Mouse (Mus musculus) lung, embryonic 14.5 days (tissue): Measurements from ENCODE around the gene Nsg1. TPM values are rescaled to one million over a fixed set of nuclear protein-coding genes. Genes with fewer than 3 reads are reported as not detected.
A peak's percentile ranks its signal among the peaks of the same experiment; 100 is the strongest.

Experiments
- ATAC-seq: fragments of 200-750 bp; cut with Nextera tagmentation; 2 replicates; pipeline ENCODE4 v1.8.0; 2017; ENCODE audit warnings: mild to moderate bottlenecking, moderate TSS enrichment, moderate library complexity; ENCODE audit not compliant: insufficient read depth
- DNase-seq: peaks from one replicate; pipeline ENCODE4 v3.0.0-alpha.2; 2015
- H3K27ac ChIP-seq: fragments of 300-500 bp; sonication (generic); 2 replicates; pipeline ENCODE4 v1.5.1; 2014; ENCODE audit warnings: low read depth, mild to moderate bottlenecking, moderate library complexity
- H3K27me3 ChIP-seq: fragments of 300-500 bp; sonication (generic); 2 replicates; pipeline ENCODE4 v1.6.1; 2014; ENCODE audit warnings: low read length, control low read depth; ENCODE audit not compliant: insufficient read depth
- H3K36me3 ChIP-seq: fragments of 300-500 bp; sonication (generic); 2 replicates; pipeline ENCODE4 v1.6.1; 2014; ENCODE audit warnings: control low read depth; ENCODE audit not compliant: insufficient read depth
- H3K4me1 ChIP-seq: fragments of 300-500 bp; sonication (generic); 2 replicates; pipeline ENCODE4 v1.6.1; 2014; ENCODE audit warnings: antibody characterized with exemption, control low read depth; ENCODE audit not compliant: insufficient read depth
- H3K4me2 ChIP-seq: fragments of 300-500 bp; sonication (generic); 2 replicates; pipeline ENCODE4 v1.6.1; 2014; ENCODE audit warnings: mild to moderate bottlenecking
- H3K4me3 ChIP-seq: fragments of 300-500 bp; sonication (generic); 2 replicates; pipeline ENCODE4 v1.5.1; 2014; ENCODE audit warnings: low read depth, low read length
- H3K9ac ChIP-seq: fragments of 300-500 bp; sonication (generic); 2 replicates; pipeline ENCODE4 v1.6.1; 2014
- H3K9me3 ChIP-seq: fragments of 300-500 bp; sonication (generic); 2 replicates; pipeline ENCODE4 v1.6.1; 2016; ENCODE audit warnings: low read depth, low read length, control low read depth
- CTCF ChIP-seq: IDR thresholded peaks from 2 replicates; pipeline ENCODE4 v1.5.1; 2016; ENCODE audit warnings: antibody characterized with exemption, low read depth
- WGBS: fragments of 180-500 bp; shearing (Covaris S2); extraction: QIAGEN DNeasy Blood & Tissue Kit; methylation state at CpG from one replicate; pipeline ENCODE4 v1.1.7; 2014; 5-methylcytosine and 5-hydroxymethylcytosine counted together
- polyA plus RNA-seq: library from polyadenylated mRNA; unstranded; fragments of >200 nt; fragmentation: Nextera tagmentation; extraction: Ambion mirVana; gene quantifications from 2 replicates; pipeline ENCODE4 v1.2.1, GENCODE M21; 2014

Gene Nsg1
- 18.2 and 23.6 TPM in 2 replicates for polyA plus RNA-seq

DNA sequence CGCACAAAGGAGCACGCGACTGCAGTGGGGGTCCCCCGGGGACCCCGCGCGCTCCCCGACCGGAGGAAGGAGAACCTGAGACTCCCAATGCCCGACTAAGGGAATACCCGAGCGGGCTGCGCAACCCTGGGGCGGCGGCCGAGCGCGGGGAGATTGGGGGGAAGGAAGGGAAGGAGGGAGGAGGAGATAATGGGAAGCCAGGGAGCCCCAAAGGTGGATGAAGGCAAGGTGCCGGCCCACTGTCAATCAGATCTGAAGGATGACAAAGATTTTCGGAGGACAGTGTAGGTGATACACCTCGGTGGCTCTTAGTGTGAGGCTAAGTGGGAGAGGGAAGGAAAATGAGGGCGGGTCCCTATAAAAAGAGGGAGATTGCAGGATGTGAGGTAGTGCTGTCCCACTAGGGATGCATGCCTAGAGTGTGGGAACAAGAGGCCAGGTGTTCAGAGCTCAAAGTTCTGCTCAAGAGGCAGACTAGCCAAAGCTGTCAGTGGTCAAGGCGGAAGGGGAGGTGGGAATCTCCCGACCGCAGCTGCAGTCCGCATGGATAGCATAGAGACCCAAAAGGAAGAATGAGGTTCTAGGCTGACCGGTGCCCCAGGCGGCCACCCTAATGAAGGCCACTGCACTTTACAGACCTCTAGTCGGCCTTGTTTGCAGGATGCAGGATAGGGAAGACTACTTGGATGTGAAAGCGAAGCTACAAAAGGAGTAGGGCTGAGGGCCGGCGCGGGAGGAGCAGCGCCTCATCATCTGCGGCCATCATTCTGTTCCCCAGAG is at the start of gene Nsg1:
TSS of gene Nsg1 (minus strand) at position 274 of the 780 bp plus-strand sequence.
- no peak for TF ChIP-seq CTCF
- H3K27ac ChIP-seq, result no peak within 1 kb of the TSS
- ATAC-seq (peak; percentile 39), DNase-seq (peak; percentile 24)
- peak within 1 kb of the TSS; percentile 73 for H3K9ac ChIP-seq
- peaks cover 16% of the 10 kb centered on the region for H3K27me3 ChIP-seq
- WGBS, result 8% methylated on average over 35 of the region's 35 CpGs
- no peaks in the 10 kb centered on the region for H3K4me1 ChIP-seq
- H3K4me3 ChIP-seq, result peak within 1 kb of the TSS; percentile 71
- H3K36me3 ChIP-seq, result peaks cover 9% of the 10 kb centered on the region; the same call in 1 of the 2 replicates
- H3K9me3 ChIP-seq, result no peaks in the 10 kb centered on the region
- H3K4me2 ChIP-seq, result peak within 1 kb of the TSS; percentile 78

DNA sequence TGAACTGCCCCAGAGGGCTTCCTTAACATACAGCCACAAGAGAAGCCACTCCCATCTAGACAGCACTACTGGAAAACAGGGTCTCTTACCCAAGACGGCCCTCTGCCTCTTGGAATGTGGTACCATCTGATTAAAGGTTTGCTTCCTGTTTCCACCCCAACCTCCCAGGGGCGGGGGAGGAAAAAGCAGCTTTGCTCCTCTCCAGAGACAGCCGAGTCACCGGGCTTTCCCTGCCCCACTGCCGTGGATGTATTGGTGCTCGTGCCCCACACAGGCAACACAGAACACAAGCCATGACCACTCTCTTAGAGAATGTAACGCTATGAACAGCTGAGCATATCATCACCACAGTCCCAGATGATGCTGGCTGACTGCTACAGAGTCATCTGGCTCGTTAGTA is 49.3 kb upstream of the Nsg1 start:
- no peaks in the 10 kb centered on the region for H3K4me1 ChIP-seq
- 65% methylated on average over 8 of the region's 8 CpGs for WGBS
- no peak overlapping the region for H3K4me3 ChIP-seq
- no peak overlapping the region for H3K27ac ChIP-seq
- no peak for DNase-seq
- H3K4me2 ChIP-seq, result no peak overlapping the region
- no peak overlapping the region for H3K9ac ChIP-seq
- no peaks in the 10 kb centered on the region for H3K27me3 ChIP-seq
- no peak for TF ChIP-seq CTCF
- peaks cover 58% of the 10 kb centered on the region for H3K36me3 ChIP-seq
- ATAC-seq, result no peak
- no peaks in the 10 kb centered on the region for H3K9me3 ChIP-seq

GRCm38 (mm10) chr5:38205303-38205726 is 45.6 kb upstream of the Nsg1 start:
- DNase-seq, result no peak
- H3K9ac ChIP-seq, result no peak overlapping the region
- peaks cover 57% of the 10 kb centered on the region for H3K36me3 ChIP-seq
- H3K27me3 ChIP-seq, result no peaks in the 10 kb centered on the region
- no peak overlapping the region for H3K27ac ChIP-seq
- no peak for ATAC-seq
- 84% methylated on average over 7 of the region's 7 CpGs for WGBS
- H3K4me2 ChIP-seq, result no peak overlapping the region
- H3K9me3 ChIP-seq, result no peaks in the 10 kb centered on the region
- H3K4me3 ChIP-seq, result no peak overlapping the region
- TF ChIP-seq CTCF, result no peak
- no peaks in the 10 kb centered on the region for H3K4me1 ChIP-seq

GRCm38 (mm10) chr5:38199686-38200085 is 40.0 kb upstream of the Nsg1 start:
- 89% methylated on average over 2 of the region's 2 CpGs for WGBS
- Histone ChIP-seq H3K27ac (no peak overlapping the region), H3K9ac (no peak overlapping the region), H3K27me3 (no peaks in the 10 kb centered on the region), H3K4me1 (no peaks in the 10 kb centered on the region), H3K4me3 (no peak overlapping the region), H3K36me3 (peaks cover 50% of the 10 kb centered on the region), H3K4me2 (no peak overlapping the region), H3K9me3 (no peaks in the 10 kb centered on the region)
- no peak for DNase-seq
- no peak for TF ChIP-seq CTCF
- no peak for ATAC-seq

DNA sequence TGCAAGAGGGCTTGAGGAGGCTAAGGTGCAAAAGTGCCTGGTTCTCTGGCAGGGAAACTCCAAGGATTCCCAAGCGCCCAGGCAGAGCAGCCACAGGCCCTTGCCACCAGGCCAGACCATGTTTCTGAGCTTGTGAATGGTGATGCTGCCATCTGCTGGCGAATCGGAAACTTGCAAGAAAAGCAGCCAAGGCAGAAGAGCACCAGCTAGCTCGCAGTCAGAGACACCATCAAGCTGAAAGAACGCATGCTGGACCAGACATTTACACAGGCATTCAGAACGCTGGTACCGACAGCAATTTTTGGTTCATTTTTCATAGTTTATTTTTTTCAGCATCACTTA is 37.7 kb upstream of the Nsg1 start:
- H3K36me3 ChIP-seq, result peaks cover 30% of the 10 kb centered on the region
- H3K4me2 ChIP-seq, result no peak overlapping the region
- no peak overlapping the region for H3K9ac ChIP-seq
- DNase-seq, result peak; percentile 93
- no peak overlapping the region for H3K4me3 ChIP-seq
- ATAC-seq, result peak; percentile 74; the same call in 1 of the 2 replicates
- WGBS, result 15% methylated on average over 7 of the region's 7 CpGs
- peak; percentile 93 for TF ChIP-seq CTCF
- no peak overlapping the region for H3K27ac ChIP-seq
- no peaks in the 10 kb centered on the region for H3K9me3 ChIP-seq
- no peaks in the 10 kb centered on the region for H3K27me3 ChIP-seq
- H3K4me1 ChIP-seq, result no peaks in the 10 kb centered on the region

- no peak for TF ChIP-seq CTCF
- peak; percentile 7; the same call in 1 of the 2 replicates for ATAC-seq
- 72% methylated on average over 5 of the region's 5 CpGs for WGBS
Observed at GRCm38 (mm10) chr5:38196821-38197481, 37.2 kb upstream of the Nsg1 start.

GRCm38 (mm10) chr5:38195941-38196340 is 36.2 kb upstream of the Nsg1 start:
- H3K4me3 ChIP-seq, result no peak overlapping the region
- ATAC-seq (no peak), DNase-seq (no peak)
- no peak overlapping the region for H3K4me2 ChIP-seq
- no peaks in the 10 kb centered on the region for H3K4me1 ChIP-seq
- no peak overlapping the region for H3K27ac ChIP-seq
- no peak overlapping the region for H3K9ac ChIP-seq
- peaks cover 15% of the 10 kb centered on the region for H3K36me3 ChIP-seq
- no peaks in the 10 kb centered on the region for H3K9me3 ChIP-seq
- no peaks in the 10 kb centered on the region for H3K27me3 ChIP-seq
- TF ChIP-seq CTCF, result no peak

More at GRCm38 (mm10) chr5:38196821-38197481, 37.2 kb upstream of the Nsg1 start:
- Histone ChIP-seq H3K36me3 (peaks cover 25% of the 10 kb centered on the region), H3K4me2 (no peak overlapping the region), H3K27me3 (no peaks in the 10 kb centered on the region), H3K27ac (no peak overlapping the region), H3K9me3 (no peaks in the 10 kb centered on the region), H3K4me3 (no peak overlapping the region), H3K9ac (no peak overlapping the region; the same call in 1 of the 2 replicates), H3K4me1 (no peaks in the 10 kb centered on the region)
- no peak for DNase-seq
